Mouse (Mus musculus) olfactory bulb, adult 2 months (tissue): ENCODE results near the gene Lyz1.

Experiments
- CTCF ChIP-seq: fragments of 200-500 bp; IDR thresholded peaks from 2 replicates; pipeline ENCODE4 v1.5.1; 2012; ENCODE audit warnings: low read depth, mild to moderate bottlenecking, low read length, moderate library complexity; ENCODE audit not compliant: insufficient read depth
- POLR2A ChIP-seq: fragments of 200-500 bp; IDR thresholded peaks from 2 replicates; pipeline ENCODE4 v1.6.1; 2012; ENCODE audit warnings: mild to moderate bottlenecking, low read depth, low read length, moderate library complexity; ENCODE audit not compliant: insufficient read depth

DNA sequence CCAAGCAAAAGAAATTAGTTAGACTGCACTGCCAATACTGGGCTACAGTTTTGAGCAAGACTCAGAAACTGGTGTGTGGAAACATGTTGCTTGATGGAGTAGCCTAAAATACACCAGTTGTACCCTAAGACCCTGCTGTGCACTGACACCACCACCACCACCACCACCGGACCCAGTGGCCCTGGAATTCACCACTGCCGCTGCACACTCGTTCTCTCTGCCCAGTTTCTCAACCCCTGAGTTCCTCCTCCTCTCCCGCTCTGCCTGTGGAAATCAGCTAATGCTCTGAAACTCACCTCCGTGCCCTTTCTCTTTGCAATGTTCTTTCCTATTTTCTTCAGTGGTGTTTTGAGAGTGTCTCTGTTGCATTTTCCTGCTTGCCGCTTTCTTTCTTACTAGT, 5.7 kb upstream of the Lyz1 start:
- TF ChIP-seq POLR2A: no peak
- TF ChIP-seq CTCF: no peak
